Mouse (Mus musculus) liver, postnatal 0 days (tissue): ENCODE data around the gene 1110051M20Rik. TPM values are rescaled to one million over a fixed set of nuclear protein-coding genes. Genes with fewer than 3 reads are reported as not detected.

ENCODE experiments used
- ATAC-seq: fragments of 200-750 bp; cut with Nextera tagmentation; 2 replicates; pipeline ENCODE4 v1.8.0; 2017; ENCODE audit warnings: mild to moderate bottlenecking, moderate library complexity
- DNase-seq: peaks from one replicate; pipeline ENCODE4 v3.0.0-alpha.2; 2016
- H3K27ac ChIP-seq: fragments of 300-500 bp; sonication (generic); 2 replicates; pipeline ENCODE4 v1.5.1; 2014; ENCODE audit warnings: antibody characterized with exemption, moderate library complexity, mild to moderate bottlenecking, low read depth
- H3K27me3 ChIP-seq: fragments of 300-500 bp; sonication (generic); 2 replicates; pipeline ENCODE4 v1.6.1; 2014; ENCODE audit warnings: low read length, control low read depth, mixed read lengths; ENCODE audit not compliant: insufficient read depth
- H3K36me3 ChIP-seq: fragments of 300-500 bp; sonication (generic); replicated peaks from 2 replicates; pipeline ENCODE4 v1.6.1; 2014; ENCODE audit warnings: mild to moderate bottlenecking, control low read depth, low read length, moderate library complexity, mixed read lengths; ENCODE audit not compliant: insufficient read depth
- H3K4me1 ChIP-seq: fragments of 300-500 bp; sonication (generic); 2 replicates; pipeline ENCODE4 v1.6.1; 2014; ENCODE audit warnings: antibody characterized with exemption, mild to moderate bottlenecking, control low read depth; ENCODE audit not compliant: insufficient read depth
- H3K4me2 ChIP-seq: fragments of 300-500 bp; sonication (generic); 2 replicates; pipeline ENCODE4 v1.6.1; 2014; ENCODE audit warnings: low read depth, mild to moderate bottlenecking, low read length, moderate library complexity, mixed read lengths
- H3K4me3 ChIP-seq: fragments of 300-500 bp; sonication (generic); 2 replicates; pipeline ENCODE4 v1.5.1; 2014; ENCODE audit warnings: low read depth, low read length
- H3K9ac ChIP-seq: fragments of 300-500 bp; sonication (generic); replicated peaks from 2 replicates; pipeline ENCODE4 v1.6.1; 2014; ENCODE audit warnings: mild to moderate bottlenecking, moderate library complexity
- H3K9me3 ChIP-seq: fragments of 300-500 bp; sonication (generic); 2 replicates; pipeline ENCODE4 v1.6.1; 2016; ENCODE audit warnings: mild to moderate bottlenecking, control low read depth, low read length, mixed read lengths
- CTCF ChIP-seq: sonication (generic); IDR thresholded peaks from 2 replicates; pipeline ENCODE4 v1.5.1; 2016; ENCODE audit warnings: antibody characterized with exemption, low read depth
- EP300 ChIP-seq: IDR thresholded peaks from 2 replicates; pipeline ENCODE4 v1.6.1; 2016; ENCODE audit warnings: antibody characterized with exemption, low read depth, mild to moderate bottlenecking
- WGBS: fragments of 180-500 bp; shearing (Covaris S2); extraction: QIAGEN DNeasy Blood & Tissue Kit; methylation state at CpG from one replicate; pipeline ENCODE4 v1.1.7; 2014; ENCODE audit not compliant: insufficient replicate concordance; 5-methylcytosine and 5-hydroxymethylcytosine counted together
- polyA plus RNA-seq: library from polyadenylated mRNA; unstranded; fragments of >200 nt; fragmentation: Nextera tagmentation; extraction: Ambion mirVana; gene quantifications from 2 replicates; pipeline ENCODE4 v1.2.1, GENCODE M21; 2015

The 1110051M20Rik gene
- polyA plus RNA-seq, 1 experiment from 2014 or later = 5.5 TPM

DNA sequence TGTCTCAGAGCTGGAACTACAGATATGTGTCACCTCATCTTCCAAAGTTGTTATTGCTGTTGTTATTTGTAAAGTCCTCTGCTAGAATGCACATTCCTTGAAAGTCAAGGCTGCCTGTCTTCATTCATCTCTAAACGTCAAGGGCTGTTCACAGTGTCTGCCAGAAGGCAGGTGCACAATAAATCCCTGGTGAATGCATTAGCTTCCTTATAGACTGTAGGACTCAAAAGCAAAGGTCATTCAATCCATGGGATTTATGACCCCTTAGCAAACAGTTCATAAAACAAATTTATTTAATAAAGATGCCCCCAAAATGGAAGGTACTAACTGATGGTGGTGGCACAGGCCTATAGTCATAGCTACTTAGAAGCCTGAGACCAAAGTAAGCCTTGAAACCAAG is 5.2 kb upstream of the 1110051M20Rik start:
- WGBS = 59% methylated on average over 1 of the region's 1 CpGs

DNA sequence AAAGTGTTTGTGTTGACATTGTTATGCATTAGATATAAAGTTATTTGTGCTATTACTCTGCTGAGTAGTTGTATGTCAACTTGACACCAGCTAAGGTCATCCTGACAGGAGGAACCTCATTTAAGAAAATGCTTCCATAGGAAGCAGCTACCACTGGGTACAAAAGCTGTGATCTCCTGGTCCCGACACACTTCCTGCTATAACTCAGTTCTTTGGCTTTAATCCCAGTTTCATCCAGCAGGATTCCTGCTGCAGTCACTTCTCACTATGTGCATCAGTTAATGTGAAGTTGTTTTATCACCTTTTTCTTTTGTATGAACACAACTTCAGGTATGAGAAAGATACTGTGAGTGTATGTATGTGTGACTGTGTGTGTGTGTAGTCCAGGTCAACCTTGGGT is 2.3 kb downstream of the 1110051M20Rik start:
- no peak for ATAC-seq

More for the DNA sequence above, 5.2 kb upstream of the 1110051M20Rik start:
- DNase-seq (no peak), ATAC-seq (no peak)
- TF ChIP-seq EP300 (no peak), CTCF (no peak)
- H3K27me3 ChIP-seq = no peaks in the 10 kb centered on the region
- 0 out of 2 replicates have a peak, but pooled peaks cover 6% of the 10 kb centered on the region for H3K4me1 ChIP-seq
- H3K27ac ChIP-seq = no peak overlapping the region
- no peak overlapping the region for H3K9ac ChIP-seq
- H3K4me2 ChIP-seq = no peak overlapping the region
- no peaks in the 10 kb centered on the region for H3K9me3 ChIP-seq
- no peak overlapping the region for H3K4me3 ChIP-seq
- H3K36me3 ChIP-seq = no peaks in the 10 kb centered on the region

DNA sequence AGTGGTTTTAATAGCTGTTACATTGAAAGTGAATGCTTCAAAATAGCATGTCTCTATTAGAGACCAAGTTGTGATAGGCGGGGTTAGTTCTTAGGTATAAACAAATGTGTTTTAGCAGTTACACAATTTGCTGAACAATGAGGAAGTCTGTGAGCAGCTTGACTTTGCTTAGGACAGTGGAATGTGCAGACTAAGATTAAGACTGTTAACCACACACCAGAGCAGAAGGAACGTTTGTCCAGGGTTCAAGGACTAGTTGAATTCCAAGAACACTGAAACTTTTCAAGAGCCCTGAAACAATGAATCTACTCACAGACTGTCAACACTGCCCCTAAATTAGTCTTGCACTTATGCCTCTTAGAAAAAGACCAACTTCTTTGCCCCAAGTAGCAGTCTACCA is 2.8 kb downstream of the 1110051M20Rik start:
- Histone ChIP-seq H3K27me3 (no peaks in the 10 kb centered on the region), H3K27ac (no peak overlapping the region), H3K4me2 (no peak overlapping the region), H3K36me3 (no peaks in the 10 kb centered on the region), H3K9ac (no peak overlapping the region), H3K4me3 (no peak overlapping the region), H3K9me3 (no peaks in the 10 kb centered on the region), H3K4me1 (peaks cover 6% of the 10 kb centered on the region)
- 43% methylated on average over 2 of the region's 2 CpGs for WGBS
- no peak for ATAC-seq
- TF ChIP-seq EP300 (no peak), CTCF (no peak)
- no peak for DNase-seq

More for the DNA sequence above, 2.3 kb downstream of the 1110051M20Rik start:
- no peaks in the 10 kb centered on the region for H3K27me3 ChIP-seq
- no peak overlapping the region for H3K4me3 ChIP-seq
- peaks cover 6% of the 10 kb centered on the region for H3K4me1 ChIP-seq
- no peaks in the 10 kb centered on the region for H3K9me3 ChIP-seq
- no peak overlapping the region for H3K9ac ChIP-seq
- H3K27ac ChIP-seq = no peak overlapping the region
- DNase-seq = no peak
- no peak for TF ChIP-seq EP300
- no peak for TF ChIP-seq CTCF
- WGBS = 55% methylated on average over 1 of the region's 1 CpGs
- H3K36me3 ChIP-seq = no peaks in the 10 kb centered on the region
- H3K4me2 ChIP-seq = no peak overlapping the region

- no peak for DNase-seq
- H3K4me2 ChIP-seq = no peak overlapping the region
- no peak for ATAC-seq
- H3K9ac ChIP-seq = no peak overlapping the region
- no peaks in the 10 kb centered on the region for H3K27me3 ChIP-seq
- no peak overlapping the region for H3K4me3 ChIP-seq
- peaks cover 6% of the 10 kb centered on the region for H3K4me1 ChIP-seq
- no peak overlapping the region for H3K27ac ChIP-seq
- H3K9me3 ChIP-seq = no peaks in the 10 kb centered on the region
- WGBS = 69% methylated on average over 5 of the region's 5 CpGs
- no peaks in the 10 kb centered on the region for H3K36me3 ChIP-seq
- TF ChIP-seq CTCF (no peak), EP300 (no peak)
These were observed 3.8 kb downstream of the 1110051M20Rik start for GRCm38 (mm10) chr2:91440686-91441085.

DNA sequence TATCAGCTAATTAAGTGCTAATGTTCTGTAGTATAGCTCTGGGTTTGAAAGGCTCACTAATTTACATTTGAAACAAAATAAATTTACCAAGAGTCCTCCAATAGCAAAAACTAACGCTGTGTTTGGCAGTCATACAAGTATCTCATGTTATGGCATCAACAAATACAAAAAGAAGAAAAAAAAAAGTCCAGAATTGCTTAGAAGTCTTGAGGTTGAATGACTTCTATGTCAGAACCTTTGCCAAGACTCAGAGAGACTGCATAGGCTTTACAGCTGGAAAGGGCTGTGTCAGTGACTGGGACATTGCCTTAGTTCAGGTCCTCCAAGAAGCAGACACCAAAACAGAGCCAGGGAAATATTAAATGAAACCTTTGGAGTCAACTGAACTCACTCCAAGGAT is 4.6 kb downstream of the 1110051M20Rik start:
- Histone ChIP-seq H3K27ac (no peak overlapping the region), H3K9ac (no peak overlapping the region), H3K4me3 (no peak overlapping the region), H3K27me3 (no peaks in the 10 kb centered on the region), H3K4me1 (peaks cover 6% of the 10 kb centered on the region), H3K36me3 (no peaks in the 10 kb centered on the region), H3K4me2 (no peak overlapping the region), H3K9me3 (no peaks in the 10 kb centered on the region)
- ATAC-seq (no peak), DNase-seq (no peak)
- TF ChIP-seq EP300 = no peak
- no peak for TF ChIP-seq CTCF
- 70% methylated on average over 1 of the region's 1 CpGs for WGBS

DNA sequence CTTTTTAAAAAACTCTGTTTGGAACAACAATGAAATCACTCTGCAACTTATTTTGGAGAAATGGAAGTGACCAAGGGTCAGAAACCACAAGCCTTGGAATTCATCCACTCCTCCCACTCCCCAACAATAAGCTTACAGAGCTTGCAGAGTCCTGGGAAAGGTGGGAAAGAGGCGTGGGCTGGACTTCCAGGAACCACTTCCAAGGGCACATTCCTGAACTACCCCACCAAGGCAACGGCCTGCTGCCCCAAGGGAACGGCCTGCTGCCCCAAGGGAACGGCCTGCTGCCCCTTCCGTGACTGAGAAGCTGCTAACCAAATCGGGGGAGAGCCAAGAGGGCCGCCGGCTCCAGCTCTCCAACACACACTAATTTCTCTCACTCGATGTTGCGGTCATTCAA is 5.2 kb downstream of the 1110051M20Rik start:
- Histone ChIP-seq H3K4me3 (no peak overlapping the region), H3K27ac (no peak overlapping the region), H3K36me3 (no peaks in the 10 kb centered on the region), H3K9ac (no peak overlapping the region), H3K27me3 (no peaks in the 10 kb centered on the region), H3K4me2 (no peak overlapping the region), H3K4me1 (peaks cover 6% of the 10 kb centered on the region), H3K9me3 (no peaks in the 10 kb centered on the region)
- 80% methylated on average over 10 of the region's 10 CpGs for WGBS
- ATAC-seq (no peak), DNase-seq (no peak)
- TF ChIP-seq CTCF (no peak), EP300 (no peak)
